In genomic region chr11:53456474-53457371, GRCm38 (mm10) we compare ENCODE assay signal across 8 mouse cellular contexts. TPM values are rescaled to one million over a fixed set of nuclear protein-coding genes. Genes with fewer than 3 reads are reported as not detected.
DNase-seq lines count a peak whose midpoint lies in the region; ATAC-seq and TF ChIP-seq lines count a peak whose summit lies in the region.

Gm10447 (minus strand) TSS chr11:53457110.
Shroom1 (plus strand) TSS chr11:53457205.

- no peak for TF ChIP-seq POLR2A in spleen, adult 2 months (IDR thresholded peaks at IDR 0.05; ENCODE audit: low read depth, low read length)

- 8% methylated on average over 42 of the region's 42 CpGs for WGBS in spleen, adult 2 months
- WGBS in embryonic facial prominence, embryonic 15.5 days: 2% methylated on average over 42 of the region's 42 CpGs
- WGBS in heart, embryonic 16.5 days: 3% methylated on average over 42 of the region's 42 CpGs
- 3% methylated on average over 40 of the region's 42 CpGs for WGBS in stomach, postnatal 0 days

- H3K9ac ChIP-seq in embryonic facial prominence, embryonic 15.5 days: peak within 1 kb of the TSS; percentile 48
- peak within 1 kb of the TSS; percentile 78 for H3K9ac ChIP-seq in heart, embryonic 16.5 days (ENCODE audit: low read length)
- peak within 1 kb of the TSS; percentile 63 for H3K9ac ChIP-seq in stomach, postnatal 0 days (ENCODE audit: low read length)

- no peaks in the 10 kb centered on the region for H3K9me3 ChIP-seq in embryonic facial prominence, embryonic 15.5 days (replicated peaks)
- H3K9me3 ChIP-seq in heart, embryonic 16.5 days (replicated peaks; ENCODE audit: control insufficient read depth, low read length): no peaks in the 10 kb centered on the region
- H3K9me3 ChIP-seq in stomach, postnatal 0 days (ENCODE audit: control insufficient read depth, low read length): no peaks in the 10 kb centered on the region

- peaks cover 5% of the 10 kb centered on the region for H3K4me1 ChIP-seq in spleen, adult 2 months (ENCODE audit: control insufficient read depth, insufficient read depth, insufficient read length)
- H3K4me1 ChIP-seq in embryonic facial prominence, embryonic 15.5 days: 0 out of 2 replicates have a peak, but pooled peaks cover 8% of the 10 kb centered on the region
- no peaks in the 10 kb centered on the region for H3K4me1 ChIP-seq in heart, embryonic 16.5 days (ENCODE audit: control insufficient read depth, insufficient read depth, low read length)
- no peaks in the 10 kb centered on the region for H3K4me1 ChIP-seq in stomach, postnatal 0 days (replicated peaks; ENCODE audit: control insufficient read depth, insufficient read depth)

- peak within 1 kb of the TSS; percentile 48; the same call in 1 of the 2 replicates for H3K4me3 ChIP-seq in spleen, adult 2 months (ENCODE audit: extremely low read depth, insufficient read depth, insufficient read length)
- H3K4me3 ChIP-seq in embryonic facial prominence, embryonic 15.5 days (replicated peaks): peak within 1 kb of the TSS; percentile 58
- peak within 1 kb of the TSS; percentile 56 for H3K4me3 ChIP-seq in heart, embryonic 16.5 days (ENCODE audit: low read length)
- H3K4me3 ChIP-seq in stomach, postnatal 0 days (ENCODE audit: low read depth, low read length): peak within 1 kb of the TSS; percentile 52

- H3K36me3 ChIP-seq in spleen, adult 2 months (ENCODE audit: control insufficient read depth, insufficient read depth, low read length): no peaks in the 10 kb centered on the region
- no peaks in the 10 kb centered on the region for H3K36me3 ChIP-seq in embryonic facial prominence, embryonic 15.5 days
- H3K36me3 ChIP-seq in heart, embryonic 16.5 days (ENCODE audit: control insufficient read depth, insufficient read depth): no peaks in the 10 kb centered on the region
- H3K36me3 ChIP-seq in stomach, postnatal 0 days (ENCODE audit: control insufficient read depth, insufficient read depth, low read length): no peaks in the 10 kb centered on the region

- peaks cover 9% of the 10 kb centered on the region for H3K27me3 ChIP-seq in spleen, adult 2 months (ENCODE audit: control insufficient read depth, insufficient read depth, low read length)
- peaks cover 22% of the 10 kb centered on the region for H3K27me3 ChIP-seq in embryonic facial prominence, embryonic 15.5 days
- H3K27me3 ChIP-seq in heart, embryonic 16.5 days (ENCODE audit: control insufficient read depth, insufficient read depth, low read length): peaks cover 10% of the 10 kb centered on the region
- no peaks in the 10 kb centered on the region; the same call in 1 of the 2 replicates for H3K27me3 ChIP-seq in stomach, postnatal 0 days (ENCODE audit: control insufficient read depth, insufficient read depth, low read length)

- TF ChIP-seq EP300 in stomach, postnatal 0 days (optimal IDR thresholded peaks at IDR 0.05): no peak

- no peak for TF ChIP-seq CTCF in spleen, adult 2 months (IDR thresholded peaks at IDR 0.05; ENCODE audit: extremely low read depth, insufficient read depth, insufficient read length, insufficient replicate concordance)
- peak; percentile 66 for TF ChIP-seq CTCF in stomach, postnatal 0 days (IDR thresholded peaks at IDR 0.05; ENCODE audit: low read depth)

- peak within 1 kb of the TSS; percentile 94 for H3K4me2 ChIP-seq in embryonic facial prominence, embryonic 15.5 days (replicated peaks)
- peak within 1 kb of the TSS; percentile 69 for H3K4me2 ChIP-seq in heart, embryonic 16.5 days (ENCODE audit: low read depth, low read length)
- H3K4me2 ChIP-seq in stomach, postnatal 0 days (replicated peaks; ENCODE audit: low read depth): peak within 1 kb of the TSS; percentile 95

- peak; percentile 86 for ATAC-seq in embryonic facial prominence, embryonic 15.5 days (ENCODE audit: insufficient number of reproducible peaks, low FRiP score, low TSS enrichment, low read depth)
- peak; percentile 92 for ATAC-seq in heart, embryonic 16.5 days (replicated peaks; ENCODE audit: extremely low read depth, insufficient read depth, low FRiP score)
- ATAC-seq in stomach, postnatal 0 days (ENCODE audit: low FRiP score, low TSS enrichment): peak; percentile 79

- no peak within 1 kb of the TSS for H3K27ac ChIP-seq in spleen, adult 2 months (ENCODE audit: insufficient read depth, low read length)
- H3K27ac ChIP-seq in embryonic facial prominence, embryonic 15.5 days (replicated peaks): 0 out of 2 replicates have a peak within 1 kb of the TSS, but pooled peaks have one; percentile 31
- 0 out of 2 replicates have a peak within 1 kb of the TSS, but pooled peaks have one; percentile 16 for H3K27ac ChIP-seq in heart, embryonic 16.5 days (ENCODE audit: low read length)
- H3K27ac ChIP-seq in stomach, postnatal 0 days (replicated peaks): peak within 1 kb of the TSS; percentile 18; the same call in 1 of the 2 replicates

- DNase-seq in spleen, adult 2 months (ENCODE audit: low read depth in 1 of 2, low spot score in 2 of 2): no peak
- DNase-seq in spleen, adult 18-20 months: no peak
- DNase-seq in kidney, postnatal 14 days: peak; percentile 73
- peak; percentile 76 to 84 for DNase-seq in lung, postnatal 4 days
- DNase-seq in stomach, postnatal 0 days (ENCODE audit: low spot score): peak; percentile 71
- no peak for DNase-seq in thymus, postnatal 36 days

RNA-seq across cellular contexts. Expression of gene Gm10447, which starts in this region (rescaled TPM):
- 0.04 TPM in 1 of 2 replicates, not detected in the other for polyA plus RNA-seq in spleen, adult 2 months (2012; rRNA removed)
- 0.17 and 0.28 TPM in 2 replicates for polyA plus RNA-seq in embryonic facial prominence, embryonic 15.5 days (2015; fragmentation: Nextera tagmentation; extraction: Ambion mirVana)
- 0.06 and 0.09 TPM in 2 replicates for polyA plus RNA-seq in heart, embryonic 16.5 days (2015; fragmentation: Nextera tagmentation; extraction: Ambion mirVana)
- polyA plus RNA-seq in stomach, postnatal 0 days (2015; fragmentation: Nextera tagmentation; extraction: Ambion mirVana): 0.08 and 0.13 TPM in 2 replicates

RNA-seq across cellular contexts. Expression of gene Shroom1, which starts in this region (rescaled TPM):
- 0.35 and 0.39 TPM in 2 replicates for polyA plus RNA-seq in spleen, adult 2 months (2012; rRNA removed)
- 3.4 and 3.7 TPM in 2 replicates for polyA plus RNA-seq in embryonic facial prominence, embryonic 15.5 days (2015; fragmentation: Nextera tagmentation; extraction: Ambion mirVana)
- 1.3 and 1.8 TPM in 2 replicates for polyA plus RNA-seq in heart, embryonic 16.5 days (2015; fragmentation: Nextera tagmentation; extraction: Ambion mirVana)
- 1.3 and 1.7 TPM in 2 replicates for polyA plus RNA-seq in stomach, postnatal 0 days (2015; fragmentation: Nextera tagmentation; extraction: Ambion mirVana)

Comparison
In these comparisons a context has a peak if more than half of its experiments do, and no peak if none do; other contexts are left out.
1. DNase-seq: peak in kidney, postnatal 14 days (single experiment), lung, postnatal 4 days (2 of 2) and stomach, postnatal 0 days (single experiment); none in spleen, adult 2 months (0 of 2), spleen, adult 18-20 months (0 of 2) and thymus, postnatal 36 days (0 of 2).
2. Peak in every context shown above with its lines, with median percentiles within 50 percentile points of each other: H3K4me3 ChIP-seq, ATAC-seq, H3K4me2 ChIP-seq and H3K9ac ChIP-seq.